Mouse (Mus musculus) CH12.LX (cell line): ENCODE measurements around the gene Map7d2. TPM values are rescaled to one million over a fixed set of nuclear protein-coding genes. Genes with fewer than 3 reads are reported as not detected.

ENCODE experiments used
- DNase-seq: peaks from one replicate; pipeline ENCODE4 v3.0.0-alpha.2; 2013; ENCODE audit errors: extremely low read depth
- H3K27ac ChIP-seq: 2 replicates; pipeline ENCODE4 v1.5.1; 2012; ENCODE audit warnings: low read depth, mild to moderate bottlenecking, control low read depth, moderate library complexity; ENCODE audit not compliant: insufficient read depth
- H3K27me3 ChIP-seq: replicated peaks from 2 replicates; pipeline ENCODE3; 2012; ENCODE audit warnings: inconsistent platforms
- H3K36me3 ChIP-seq, 2 experiments: replicated peaks in 1 of 2; 2 replicates each; pipeline versions ENCODE3 to v1.6.1; 2012; ENCODE audit warnings: inconsistent platforms in 1 of 2, low read length in 1 of 2, mild to moderate bottlenecking in 1 of 2, mixed read lengths in 1 of 2, moderate library complexity in 1 of 2; ENCODE audit not compliant: control insufficient read depth in 1 of 2, insufficient read depth in 1 of 2
- H3K4me1 ChIP-seq, 2 experiments: 2 replicates each; pipeline ENCODE4 v1.6.1; 2012; ENCODE audit warnings: inconsistent platforms in 1 of 2, moderate library complexity in 1 of 2; ENCODE audit not compliant: insufficient read depth in 2 of 2, control insufficient read depth in 1 of 2
- H3K4me2 ChIP-seq: 2 replicates; pipeline ENCODE4 v1.6.1; 2012; ENCODE audit warnings: low read depth, mild to moderate bottlenecking, control low read depth; ENCODE audit not compliant: poor library complexity, insufficient read depth, severe bottlenecking
- H3K4me3 ChIP-seq, 3 experiments: fragments of 150-350 bp in 1 of 3; sonication (generic) in 1 of 3; replicated peaks in 1 of 3; 2 replicates each; pipeline versions ENCODE3 to v1.5.1; 2011 to 2012; ENCODE audit warnings: low read depth in 2 of 3, low read length in 2 of 3, mild to moderate bottlenecking in 2 of 3, moderate library complexity in 2 of 3, control low read depth in 1 of 3, improper control_type of control experiment in 1 of 3, inconsistent platforms in 1 of 3, mixed read lengths in 1 of 3; ENCODE audit not compliant: poor library complexity in 1 of 3
- H3K79me2 ChIP-seq: replicated peaks from 2 replicates; pipeline ENCODE4 v1.6.1; 2012; ENCODE audit warnings: mild to moderate bottlenecking, moderate library complexity; ENCODE audit not compliant: control insufficient read depth, poor library complexity, insufficient read depth, severe bottlenecking; ENCODE audit errors: extremely low read depth
- H3K9ac ChIP-seq: 2 replicates; pipeline ENCODE4 v1.6.1; 2012; ENCODE audit warnings: low read depth, mild to moderate bottlenecking, control low read depth, moderate library complexity; ENCODE audit not compliant: insufficient read depth
- H3K9me3 ChIP-seq: replicated peaks from 2 replicates; pipeline ENCODE3; 2012; ENCODE audit warnings: low read length, inconsistent platforms, mixed read lengths
- BHLHE40 ChIP-seq: IDR thresholded peaks from 2 replicates; pipeline ENCODE4 v1.6.1; 2011; ENCODE audit warnings: mild to moderate bottlenecking, low read depth, low read length, improper control_type of control experiment
- CHD1 ChIP-seq: IDR thresholded peaks from 2 replicates; pipeline ENCODE4 v1.6.1; 2012; ENCODE audit warnings: low read depth, low read length, improper control_type of control experiment, inconsistent platforms
- CTCF ChIP-seq, 2 experiments: IDR thresholded peaks in 1 of 2; conservative IDR thresholded peaks in 1 of 2; 2 replicates each; pipeline ENCODE4 v1.5.1; 2011 to 2012; ENCODE audit warnings: low read depth in 2 of 2, low read length in 2 of 2, improper control_type of control experiment in 1 of 2, inconsistent platforms in 1 of 2, mild to moderate bottlenecking in 1 of 2, moderate library complexity in 1 of 2
- E2F4 ChIP-seq: IDR thresholded peaks from 2 replicates; pipeline ENCODE4 v1.6.1; 2011; ENCODE audit warnings: low read depth, low read length, improper control_type of control experiment; ENCODE audit not compliant: insufficient replicate concordance
- HCFC1 ChIP-seq: IDR thresholded peaks from 2 replicates; pipeline ENCODE4 v1.6.1; 2012; ENCODE audit warnings: low read depth, mild to moderate bottlenecking, inconsistent platforms, low read length, improper control_type of control experiment
- IRF4 ChIP-seq: IDR thresholded peaks from 2 replicates; pipeline ENCODE4 v1.6.1; 2014; ENCODE audit warnings: low read depth, mild to moderate bottlenecking, inconsistent platforms, low read length, improper control_type of control experiment
- KAT2A ChIP-seq: IDR thresholded peaks from 2 replicates; pipeline ENCODE4 v1.6.1; 2012; ENCODE audit warnings: low read length, improper control_type of control experiment, inconsistent platforms; ENCODE audit not compliant: insufficient replicate concordance
- MAFK ChIP-seq: IDR thresholded peaks from 2 replicates; pipeline ENCODE4 v1.6.1; 2011; ENCODE audit warnings: low read length, improper control_type of control experiment; ENCODE audit not compliant: insufficient replicate concordance
- MEF2A ChIP-seq: IDR thresholded peaks from 2 replicates; pipeline ENCODE4 v1.6.1; 2014; ENCODE audit warnings: low read depth, mild to moderate bottlenecking, inconsistent platforms, low read length, improper control_type of control experiment, borderline replicate concordance
- MXI1 ChIP-seq: IDR thresholded peaks from 2 replicates; pipeline ENCODE4 v1.6.1; 2011; ENCODE audit warnings: mild to moderate bottlenecking, low read depth, low read length, improper control_type of control experiment
- MYC ChIP-seq: IDR thresholded peaks from 2 replicates; pipeline ENCODE4 v1.6.1; 2011; ENCODE audit warnings: low read depth, mild to moderate bottlenecking, improper control_type of control experiment, low read length
- NELFE ChIP-seq: IDR thresholded peaks from 2 replicates; pipeline ENCODE4 v1.6.1; 2011; ENCODE audit warnings: low read depth, low read length, improper control_type of control experiment
- POLR2A ChIP-seq: IDR thresholded peaks from 2 replicates; pipeline ENCODE4 v1.6.1; 2011; ENCODE audit warnings: low read depth, mild to moderate bottlenecking, improper control_type of control experiment, low read length
- RAD21 ChIP-seq: IDR thresholded peaks from 2 replicates; pipeline ENCODE4 v1.6.1; 2011; ENCODE audit warnings: low read depth, mild to moderate bottlenecking, low read length, improper control_type of control experiment, moderate library complexity
- RCOR1 ChIP-seq: conservative IDR thresholded peaks from 2 replicates; pipeline ENCODE4 v1.6.1; 2012; ENCODE audit warnings: low read depth, mild to moderate bottlenecking, inconsistent platforms, low read length, improper control_type of control experiment
- SIN3A ChIP-seq: IDR thresholded peaks from 2 replicates; pipeline ENCODE4 v1.6.1; 2012; ENCODE audit warnings: low read length, improper control_type of control experiment, inconsistent platforms
- SMC3 ChIP-seq: IDR thresholded peaks from 2 replicates; pipeline ENCODE4 v1.6.1; 2011; ENCODE audit warnings: low read depth, low read length, improper control_type of control experiment
- TBP ChIP-seq: conservative IDR thresholded peaks from 2 replicates; pipeline ENCODE4 v1.6.1; 2011; ENCODE audit warnings: low read depth, low read length, improper control_type of control experiment
- TCF12 ChIP-seq: IDR thresholded peaks from 2 replicates; pipeline ENCODE4 v1.6.1; 2014; ENCODE audit warnings: low read depth, mild to moderate bottlenecking, inconsistent platforms, low read length, improper control_type of control experiment
- UBTF ChIP-seq: IDR thresholded peaks from 2 replicates; pipeline ENCODE4 v1.6.1; 2012; ENCODE audit warnings: low read depth, mild to moderate bottlenecking, inconsistent platforms, low read length, improper control_type of control experiment, moderate library complexity
- USF1 ChIP-seq: IDR thresholded peaks from 2 replicates; pipeline ENCODE4 v1.6.1; 2014; ENCODE audit warnings: low read depth, mild to moderate bottlenecking, inconsistent platforms, low read length, improper control_type of control experiment
- ZC3H11A ChIP-seq: IDR thresholded peaks from 2 replicates; pipeline ENCODE4 v1.6.1; 2012; ENCODE audit warnings: low read depth, mild to moderate bottlenecking, inconsistent platforms, low read length, improper control_type of control experiment
- ZNF384 ChIP-seq: IDR thresholded peaks from 2 replicates; pipeline ENCODE4 v1.6.1; 2012; ENCODE audit warnings: low read depth, low read length, improper control_type of control experiment, inconsistent platforms
- dilution Hi-C: fragments of 300-500 bp; cut with MboI; formaldehyde crosslinking; loops from 2 replicates; pipeline ENCODE4 v1.14.3; 2020; ENCODE audit warnings: low sequenced_read_pairs; ENCODE audit not compliant: extremely low pct_unique_long_range_greater_than_20kb, extremely low pct_ligation_motif_present
- in situ Hi-C: fragments of 300-500 bp; cut with MboI; formaldehyde crosslinking; loops from 3 replicates; pipeline ENCODE4 v1.14.3; 2019; ENCODE audit warnings: low sequenced_read_pairs, low pct_ligation_motif_present, low pct_unique_long_range_greater_than_20kb, mixed read lengths
- polyA plus RNA-seq: library from polyadenylated mRNA; unstranded; fragments of >175 nt; gene quantifications from 2 replicates; pipeline ENCODE4 v1.2.1, GENCODE M21; 2012; ENCODE audit warnings: low read depth; ENCODE audit not compliant: insufficient read length
- total RNA-seq, 2 experiments: library from RNA; depleted of rRNA; stranded (reverse); fragments of 300-350 nt in 1 of 2; fragments of >200 nt in 1 of 2; gene quantifications; 2 replicates each; pipeline ENCODE4 v1.2.3; 2012 to 2014

Gene Map7d2
- total and polyA plus RNA-seq, 3 experiments: 0.19 to 1.1 TPM; not detected in 1

DNA sequence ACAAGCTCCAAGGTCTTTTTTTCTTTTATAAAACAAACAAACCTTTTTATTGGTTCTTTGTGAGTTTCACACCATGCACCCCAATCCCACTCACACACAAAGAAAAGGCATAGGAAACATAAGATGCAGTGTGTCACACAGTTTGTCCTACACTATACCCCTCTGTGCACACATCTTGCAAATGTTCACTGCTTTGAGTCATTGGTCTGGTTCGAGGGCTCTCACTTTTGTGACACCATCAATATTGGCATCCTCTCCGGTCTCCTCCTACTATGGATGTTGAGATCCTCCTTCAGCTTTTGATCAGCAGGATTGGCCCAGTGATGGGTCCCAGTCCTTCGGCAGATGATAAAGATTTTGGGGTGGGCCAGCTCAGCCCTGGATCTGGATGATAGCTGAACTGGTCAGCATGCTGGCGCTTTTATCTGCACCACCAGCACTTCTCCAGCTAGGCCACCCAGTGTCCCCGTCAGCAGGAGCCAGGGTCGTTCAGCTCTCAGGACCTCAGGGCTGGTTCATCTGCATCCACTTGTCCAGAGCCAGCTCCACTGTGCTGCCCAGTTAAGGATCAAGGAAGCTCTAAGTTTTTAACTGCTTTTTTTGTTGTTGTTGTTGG lies 23.9 kb upstream of the Map7d2 start:
- H3K9me3 ChIP-seq: no peaks in the 10 kb centered on the region
- no peak overlapping the region for H3K4me2 ChIP-seq
- in situ Hi-C loops: no loop called here
- no peaks in the 10 kb centered on the region for H3K79me2 ChIP-seq
- DNase-seq: no peak
- TF ChIP-seq HCFC1: no peak
- TF ChIP-seq RAD21: no peak
- no peak for TF ChIP-seq MEF2A
- no peak for TF ChIP-seq CHD1
- TF ChIP-seq IRF4: no peak
- no peak for TF ChIP-seq MXI1
- no peak for TF ChIP-seq MAFK
- no peak for TF ChIP-seq UBTF
- TF ChIP-seq SMC3: no peak
- TF ChIP-seq BHLHE40: no peak
- no peak for TF ChIP-seq NELFE
- no peak for TF ChIP-seq TBP
- TF ChIP-seq, all 38 proteins: peak for 0
- Histone ChIP-seq H3K36me3 (peaks cover 11 to 28% of the 10 kb centered on the region in 2 experiments), H3K27me3 (no peaks in the 10 kb centered on the region), H3K4me1 (no peaks in the 10 kb centered on the region), H3K27ac (no peak overlapping the region), H3K4me3 (no peak overlapping the region), H3K9ac (no peak overlapping the region)
- dilution Hi-C loops: no loop called here

DNA sequence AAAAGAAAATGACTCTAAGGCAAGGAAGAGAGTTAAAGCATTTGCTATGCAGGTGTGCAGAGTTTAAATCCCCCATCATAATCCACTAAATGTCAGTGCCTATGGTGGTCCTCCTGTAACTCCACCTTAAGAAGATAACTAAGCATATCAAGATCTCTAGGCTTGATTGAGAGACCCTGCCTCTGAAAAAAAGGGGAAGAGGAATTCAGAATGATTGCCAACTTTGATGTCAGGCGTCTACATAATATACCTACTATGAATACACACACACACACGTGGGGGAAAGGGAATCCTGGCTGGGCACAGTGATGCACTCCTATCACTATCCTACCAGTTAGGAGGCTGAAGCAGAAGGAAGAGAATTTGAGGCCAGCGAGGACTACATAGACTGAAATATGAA lies 23.1 kb upstream of the Map7d2 start:
- no peak for TF ChIP-seq SIN3A
- no peak for TF ChIP-seq SMC3
- TF ChIP-seq E2F4: no peak
- no peak for TF ChIP-seq RAD21
- TF ChIP-seq USF1: no peak
- TF ChIP-seq RCOR1: no peak
- no peak for TF ChIP-seq BHLHE40
- no peak for TF ChIP-seq MEF2A
- no peak for TF ChIP-seq TBP
- no peak for TF ChIP-seq MYC
- no peak for TF ChIP-seq ZNF384
- no peak for TF ChIP-seq TCF12
- no peak for TF ChIP-seq UBTF
- no peak for TF ChIP-seq NELFE
- TF ChIP-seq MAFK: no peak
- TF ChIP-seq ZC3H11A: no peak
- TF ChIP-seq CTCF (conservative IDR thresholded peaks at IDR 0.05 in 1 of 2, IDR thresholded peaks at IDR 0.05 in 1 of 2; ENCODE audit: low read depth in 2 of 2, low read length in 2 of 2): no peak
- TF ChIP-seq POLR2A: no peak
- TF ChIP-seq KAT2A: no peak
- dilution Hi-C loops: no loop called here
- Histone ChIP-seq H3K4me3 (no peak overlapping the region), H3K9me3 (no peaks in the 10 kb centered on the region), H3K4me1 (no peaks in the 10 kb centered on the region), H3K27ac (no peak overlapping the region), H3K79me2 (no peaks in the 10 kb centered on the region), H3K36me3 (peaks cover 5 to 21% of the 10 kb centered on the region in 2 experiments), H3K27me3 (no peaks in the 10 kb centered on the region), H3K9ac (no peak overlapping the region), H3K4me2 (no peak overlapping the region)
- in situ Hi-C loops: no loop called here
- DNase-seq: no peak
